Mouse (Mus musculus): ENCODE data around the gene Nek5. TPM values are rescaled to one million over a fixed set of nuclear protein-coding genes. Genes with fewer than 3 reads are reported as not detected.
A peak's percentile ranks its signal among the peaks of the same experiment; 100 is the strongest.
"Not testable (repeated sequence)": the region's sequence is repeated elsewhere in the genome, so short reads cannot be mapped to it uniquely, and the experiment has no call there.

The Nek5 gene
- polyA plus RNA-seq, 1 experiment from 2014 or later = not detected

GRCm38 (mm10) chr8:22148367-22148740, 23.5 kb upstream of the Nek5 start:
- no peak for ATAC-seq (replicated peaks; ENCODE audit: low FRiP score)
- H3K4me3 ChIP-seq (ENCODE audit: low read depth, low read length) = no peak overlapping the region
- H3K27ac ChIP-seq (ENCODE audit: low read depth, low read length) = no peak overlapping the region
- no peaks in the 10 kb centered on the region for H3K36me3 ChIP-seq (ENCODE audit: control insufficient read depth, insufficient read depth, low read length)
- DNase-seq (ENCODE audit: low spot score) = no peak
- H3K4me2 ChIP-seq = no peak overlapping the region
- peaks cover 2% of the 10 kb centered on the region; the same call in 1 of the 2 replicates for H3K4me1 ChIP-seq (replicated peaks; ENCODE audit: control insufficient read depth, insufficient read depth, low read length)
- H3K9ac ChIP-seq (ENCODE audit: low read depth, low read length) = no peak overlapping the region
- H3K9me3 ChIP-seq (ENCODE audit: control insufficient read depth, low read length) = no peaks in the 10 kb centered on the region
- WGBS = 93% methylated on average over 7 of the region's 7 CpGs
- no peaks in the 10 kb centered on the region for H3K27me3 ChIP-seq (replicated peaks; ENCODE audit: control insufficient read depth, insufficient read depth, low read length)

DNA sequence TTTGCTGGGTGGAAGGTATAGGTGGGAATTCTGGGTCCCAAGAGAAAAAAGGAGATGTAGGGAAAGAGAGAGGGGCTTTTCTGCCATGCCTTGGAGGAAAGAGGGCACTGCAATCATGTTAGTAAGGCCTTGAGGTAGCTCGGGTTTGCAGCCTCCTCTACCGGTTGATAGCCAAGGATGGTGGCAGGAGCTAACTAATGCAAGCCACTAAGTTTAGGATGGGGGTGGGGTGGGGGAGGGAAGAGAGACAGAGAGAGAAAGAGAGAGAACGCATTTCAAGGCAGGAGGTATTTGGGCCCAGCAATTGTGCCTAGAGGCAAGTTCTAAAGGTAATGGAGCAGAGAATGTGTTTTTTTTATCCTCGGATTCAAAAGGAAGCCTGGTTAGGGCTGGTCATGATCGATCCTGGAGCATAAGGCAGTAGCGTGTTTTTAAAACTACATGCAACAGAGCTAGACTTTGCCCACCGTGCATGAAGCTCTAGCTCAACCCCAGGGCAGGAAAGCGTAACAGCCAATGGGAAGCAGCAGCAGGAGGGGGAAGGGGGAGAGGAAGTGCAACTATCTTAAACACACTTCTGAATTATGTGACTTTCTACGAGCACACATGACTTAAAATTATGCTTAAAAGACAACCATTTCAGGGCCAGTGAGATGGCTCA, 23.0 kb upstream of the Nek5 start:
- Histone ChIP-seq H3K27me3 (replicated peaks; ENCODE audit: control insufficient read depth, insufficient read depth, low read length) (no peaks in the 10 kb centered on the region), H3K4me1 (replicated peaks; ENCODE audit: control insufficient read depth, insufficient read depth, low read length) (peaks cover 2% of the 10 kb centered on the region; the same call in 1 of the 2 replicates), H3K36me3 (ENCODE audit: control insufficient read depth, insufficient read depth, low read length) (no peaks in the 10 kb centered on the region), H3K4me2 (no peak overlapping the region), H3K9me3 (ENCODE audit: control insufficient read depth, low read length) (no peaks in the 10 kb centered on the region), H3K9ac (ENCODE audit: low read depth, low read length) (no peak overlapping the region), H3K27ac (ENCODE audit: low read depth, low read length) (no peak overlapping the region), H3K4me3 (ENCODE audit: low read depth, low read length) (no peak overlapping the region)
- DNase-seq (ENCODE audit: low spot score) (no peak), ATAC-seq (replicated peaks; ENCODE audit: low FRiP score) (no peak)
- WGBS = 79% methylated on average over 9 of the region's 9 CpGs

GRCm38 (mm10) chr8:22145831-22146230, 21.0 kb upstream of the Nek5 start:
- no peak overlapping the region for H3K9ac ChIP-seq (ENCODE audit: low read depth, low read length)
- no peak overlapping the region for H3K4me3 ChIP-seq (ENCODE audit: low read depth, low read length)
- WGBS = 77% methylated on average over 6 of the region's 6 CpGs
- no peaks in the 10 kb centered on the region for H3K36me3 ChIP-seq (ENCODE audit: control insufficient read depth, insufficient read depth, low read length)
- no peak overlapping the region for H3K27ac ChIP-seq (ENCODE audit: low read depth, low read length)
- no peak for DNase-seq (ENCODE audit: low spot score)
- no peaks in the 10 kb centered on the region for H3K9me3 ChIP-seq (ENCODE audit: control insufficient read depth, low read length)
- no peak for ATAC-seq (replicated peaks; ENCODE audit: low FRiP score)
- peaks cover 2% of the 10 kb centered on the region; the same call in 1 of the 2 replicates for H3K4me1 ChIP-seq (replicated peaks; ENCODE audit: control insufficient read depth, insufficient read depth, low read length)
- H3K27me3 ChIP-seq (replicated peaks; ENCODE audit: control insufficient read depth, insufficient read depth, low read length) = no peaks in the 10 kb centered on the region
- no peak overlapping the region for H3K4me2 ChIP-seq

- DNase-seq (ENCODE audit: low spot score) (no peak), ATAC-seq (replicated peaks; ENCODE audit: low FRiP score) (peak; percentile 91)
- Histone ChIP-seq H3K27ac (ENCODE audit: low read depth, low read length) (no peak overlapping the region; the same call in 1 of the 2 replicates), H3K4me3 (ENCODE audit: low read depth, low read length) (no peak overlapping the region), H3K9ac (ENCODE audit: low read depth, low read length) (no peak overlapping the region), H3K36me3 (ENCODE audit: control insufficient read depth, insufficient read depth, low read length) (no peaks in the 10 kb centered on the region), H3K4me1 (replicated peaks; ENCODE audit: control insufficient read depth, insufficient read depth, low read length) (peaks cover 2% of the 10 kb centered on the region; the same call in 1 of the 2 replicates), H3K4me2 (no peak overlapping the region), H3K27me3 (replicated peaks; ENCODE audit: control insufficient read depth, insufficient read depth, low read length) (no peaks in the 10 kb centered on the region), H3K9me3 (ENCODE audit: control insufficient read depth, low read length) (no peaks in the 10 kb centered on the region)
- 38% methylated on average over 1 of the region's 1 CpGs for WGBS
Observed at GRCm38 (mm10) chr8:22143764-22144491, 19.1 kb upstream of the Nek5 start.

DNA sequence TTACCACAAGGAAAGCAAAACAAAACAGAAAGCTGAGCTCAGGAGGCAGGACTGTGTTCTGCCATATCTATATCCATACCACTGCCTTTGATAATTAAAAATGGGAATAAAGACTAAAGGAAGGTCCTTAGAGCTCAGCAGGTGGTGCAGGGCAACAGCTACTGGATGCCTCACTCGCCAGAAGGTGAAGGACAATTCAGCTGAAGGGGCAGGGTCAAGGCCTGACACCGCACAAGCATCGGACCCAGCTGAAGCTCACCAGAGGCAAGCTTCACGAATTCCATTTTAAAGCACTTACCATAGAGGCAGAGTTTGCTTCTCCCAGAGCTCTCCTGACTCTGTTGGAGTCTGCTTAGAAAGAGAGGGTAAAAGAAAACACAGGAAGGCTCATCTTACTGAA, 17.7 kb upstream of the Nek5 start:
- Histone ChIP-seq H3K4me3 (ENCODE audit: low read depth, low read length) (no peak overlapping the region), H3K9ac (ENCODE audit: low read depth, low read length) (no peak overlapping the region), H3K27ac (ENCODE audit: low read depth, low read length) (no peak overlapping the region), H3K9me3 (ENCODE audit: control insufficient read depth, low read length) (no peaks in the 10 kb centered on the region), H3K4me1 (replicated peaks; ENCODE audit: control insufficient read depth, insufficient read depth, low read length) (peaks cover 2% of the 10 kb centered on the region; the same call in 1 of the 2 replicates), H3K36me3 (ENCODE audit: control insufficient read depth, insufficient read depth, low read length) (no peaks in the 10 kb centered on the region), H3K27me3 (replicated peaks; ENCODE audit: control insufficient read depth, insufficient read depth, low read length) (no peaks in the 10 kb centered on the region), H3K4me2 (no peak overlapping the region)
- WGBS = 80% methylated on average over 4 of the region's 4 CpGs
- no peak for ATAC-seq (replicated peaks; ENCODE audit: low FRiP score)
- no peak for DNase-seq (ENCODE audit: low spot score)

GRCm38 (mm10) chr8:22141836-22142385, 17.1 kb upstream of the Nek5 start:
- no peak for DNase-seq (ENCODE audit: low spot score)
- WGBS = 84% methylated on average over 4 of the region's 4 CpGs
- Histone ChIP-seq H3K9ac (ENCODE audit: low read depth, low read length) (no peak overlapping the region), H3K27ac (ENCODE audit: low read depth, low read length) (no peak overlapping the region), H3K4me2 (no peak overlapping the region), H3K27me3 (replicated peaks; ENCODE audit: control insufficient read depth, insufficient read depth, low read length) (no peaks in the 10 kb centered on the region), H3K9me3 (ENCODE audit: control insufficient read depth, low read length) (no peaks in the 10 kb centered on the region), H3K4me1 (replicated peaks; ENCODE audit: control insufficient read depth, insufficient read depth, low read length) (peaks cover 2% of the 10 kb centered on the region; the same call in 1 of the 2 replicates), H3K4me3 (ENCODE audit: low read depth, low read length) (no peak overlapping the region), H3K36me3 (ENCODE audit: control insufficient read depth, insufficient read depth, low read length) (no peaks in the 10 kb centered on the region)
- no peak for ATAC-seq (replicated peaks; ENCODE audit: low FRiP score)

DNA sequence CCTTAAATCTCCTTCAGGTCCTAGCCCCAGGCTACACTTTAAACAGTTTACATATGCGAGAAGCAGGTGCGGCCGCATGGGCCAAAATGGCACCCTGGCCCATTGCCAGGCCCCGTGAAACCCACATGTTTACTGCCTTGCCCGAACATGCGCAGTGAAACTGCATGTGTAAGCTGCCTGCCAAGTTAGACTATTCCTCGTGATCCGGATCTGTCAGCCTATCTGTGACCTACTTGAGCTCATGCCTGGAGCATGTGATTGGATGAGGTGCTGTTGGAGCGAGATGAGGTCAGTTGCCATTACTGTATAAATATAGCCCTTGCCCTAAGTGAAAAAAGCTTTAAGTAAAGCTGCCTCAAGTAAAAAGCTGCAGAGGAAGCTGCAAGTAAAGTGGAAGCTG, 11.6 kb upstream of the Nek5 start:
- H3K27ac ChIP-seq (ENCODE audit: low read depth, low read length); ATAC-seq (replicated peaks; ENCODE audit: low FRiP score); H3K36me3 ChIP-seq (ENCODE audit: control insufficient read depth, insufficient read depth, low read length); H3K27me3 ChIP-seq (replicated peaks; ENCODE audit: control insufficient read depth, insufficient read depth, low read length); H3K4me3 ChIP-seq (ENCODE audit: low read depth, low read length); H3K4me1 ChIP-seq (replicated peaks; ENCODE audit: control insufficient read depth, insufficient read depth, low read length); DNase-seq (ENCODE audit: low spot score); H3K9ac ChIP-seq (ENCODE audit: low read depth, low read length); H3K4me2 ChIP-seq; H3K9me3 ChIP-seq (ENCODE audit: control insufficient read depth, low read length): not testable (repeated sequence)
- WGBS = 91% methylated on average over 9 of the region's 9 CpGs

DNA sequence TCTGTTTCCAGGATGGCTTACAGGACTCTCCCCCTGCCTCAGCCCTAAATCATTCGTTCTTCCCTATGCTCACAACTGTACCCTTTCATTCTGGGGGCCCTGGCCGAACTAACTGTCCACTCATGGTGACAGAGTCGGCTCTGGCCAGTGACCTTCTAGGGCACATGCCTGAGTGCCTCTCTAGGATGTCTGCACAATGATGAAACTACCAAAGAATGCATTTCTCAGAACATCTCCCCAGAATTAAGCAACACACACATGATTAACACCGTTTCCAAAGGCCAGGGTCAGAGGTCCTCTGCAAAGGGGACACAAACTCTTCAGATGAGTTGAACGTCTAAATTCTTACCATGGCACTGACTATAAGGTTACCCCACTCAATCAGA, 9.9 kb upstream of the Nek5 start:
- no peak overlapping the region for H3K9ac ChIP-seq (ENCODE audit: low read depth, low read length)
- no peak for ATAC-seq (replicated peaks; ENCODE audit: low FRiP score)

More for the DNA sequence above, 9.9 kb upstream of the Nek5 start:
- WGBS = 74% methylated on average over 5 of the region's 5 CpGs
- H3K27ac ChIP-seq (ENCODE audit: low read depth, low read length) = peak overlapping the region; percentile 73
- no peaks in the 10 kb centered on the region for H3K27me3 ChIP-seq (replicated peaks; ENCODE audit: control insufficient read depth, insufficient read depth, low read length)
- no peaks in the 10 kb centered on the region for H3K36me3 ChIP-seq (ENCODE audit: control insufficient read depth, insufficient read depth, low read length)
- peaks cover 8% of the 10 kb centered on the region for H3K4me1 ChIP-seq (replicated peaks; ENCODE audit: control insufficient read depth, insufficient read depth, low read length)
- H3K9me3 ChIP-seq (ENCODE audit: control insufficient read depth, low read length) = no peaks in the 10 kb centered on the region
- H3K4me2 ChIP-seq = peak overlapping the region; percentile 18; the same call in 1 of the 2 replicates
- H3K4me3 ChIP-seq (ENCODE audit: low read depth, low read length) = no peak overlapping the region
- DNase-seq (ENCODE audit: low spot score) = no peak
